Mouse (Mus musculus) heart, adult 9 months (tissue): ENCODE results near the gene Fam136a.
A peak's percentile ranks its signal among the peaks of the same experiment; 100 is the strongest.

Experiments used
- DNase-seq, 2 experiments: peaks; one replicate each; pipeline ENCODE4 v3.0.0; 2022; ENCODE audit warnings: low spot score in 2 of 2

The Fam136a gene

DNA sequence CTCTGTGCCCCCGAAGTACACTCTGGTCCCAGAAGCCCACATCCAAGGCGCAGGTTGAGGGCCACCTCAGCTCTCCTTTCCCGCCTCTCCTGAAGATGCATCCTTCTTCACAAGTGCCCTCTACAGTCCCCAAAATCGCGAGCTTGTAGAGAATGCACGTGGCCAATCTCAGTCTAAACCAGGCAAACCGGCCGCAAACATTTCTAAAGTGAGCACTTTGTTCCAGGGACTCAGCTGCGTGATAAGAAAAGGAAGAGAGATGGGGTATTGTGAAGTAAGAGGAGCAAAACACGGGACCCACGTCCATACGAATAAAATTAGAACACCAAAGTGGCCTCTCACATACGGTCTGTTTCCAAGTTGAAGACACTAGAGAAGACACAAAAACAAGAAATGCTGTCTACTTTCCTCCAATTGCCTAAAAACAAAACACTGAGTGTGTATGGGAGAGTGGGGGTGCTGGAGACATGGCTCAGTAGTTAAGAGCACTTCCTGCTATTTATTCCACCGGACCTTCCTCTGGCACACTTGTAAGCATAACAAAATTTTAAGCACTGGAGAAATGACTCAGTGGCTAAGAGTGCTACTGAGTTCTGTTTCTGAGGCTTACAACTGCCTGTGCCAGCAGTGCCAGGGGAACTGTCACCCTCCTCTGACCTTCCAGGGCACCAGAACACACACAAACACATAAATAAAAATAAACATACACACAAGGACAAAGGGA lies 32.0 kb downstream of the Fam136a start:
- DNase-seq = peak in 1 of 2 experiments; percentile 8

DNA sequence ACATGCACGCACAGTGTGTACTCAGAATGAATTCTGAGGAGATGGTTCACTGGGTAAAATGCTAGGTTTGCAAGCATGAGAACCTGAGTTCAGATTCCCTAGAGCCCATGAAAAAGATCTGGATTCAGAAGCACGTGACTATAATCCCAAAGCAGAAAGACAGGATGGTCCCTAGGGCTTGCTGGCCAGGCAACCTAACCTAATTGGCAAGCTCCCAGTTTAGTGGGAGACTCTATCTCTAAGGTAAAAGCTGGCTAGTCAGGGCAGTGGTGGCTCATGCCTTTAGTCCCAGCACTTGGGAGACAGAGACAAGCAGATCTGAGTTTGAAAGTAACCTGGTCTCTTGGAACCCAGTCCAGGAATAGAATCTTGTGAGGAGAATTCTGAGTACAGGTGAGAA lies 33.5 kb downstream of the Fam136a start:
- no peak for DNase-seq

DNA sequence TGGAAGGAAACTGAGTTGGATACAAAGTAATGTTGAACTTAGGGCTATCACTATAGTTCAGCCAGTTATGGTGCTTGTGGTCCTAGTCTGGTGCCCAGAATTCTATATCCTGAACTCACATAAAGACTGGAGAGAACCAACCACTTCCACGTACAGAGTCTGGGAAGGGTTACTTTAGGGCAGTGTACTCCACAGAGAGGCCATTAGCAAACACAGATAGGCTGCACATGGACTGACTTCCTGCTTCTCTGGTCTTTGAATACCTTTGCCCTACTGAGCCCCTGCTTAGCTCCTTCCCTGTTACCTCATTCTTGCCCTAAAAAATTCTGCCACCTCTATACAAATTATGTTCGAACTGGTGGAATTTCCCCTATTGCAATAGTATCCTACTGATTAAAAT lies 34.5 kb downstream of the Fam136a start:
- DNase-seq = no peak

- DNase-seq = peak; percentile 67 to 79
These were observed 35.5 kb downstream of the Fam136a start for GRCm38 (mm10) chr6:86400972-86401371.

DNA sequence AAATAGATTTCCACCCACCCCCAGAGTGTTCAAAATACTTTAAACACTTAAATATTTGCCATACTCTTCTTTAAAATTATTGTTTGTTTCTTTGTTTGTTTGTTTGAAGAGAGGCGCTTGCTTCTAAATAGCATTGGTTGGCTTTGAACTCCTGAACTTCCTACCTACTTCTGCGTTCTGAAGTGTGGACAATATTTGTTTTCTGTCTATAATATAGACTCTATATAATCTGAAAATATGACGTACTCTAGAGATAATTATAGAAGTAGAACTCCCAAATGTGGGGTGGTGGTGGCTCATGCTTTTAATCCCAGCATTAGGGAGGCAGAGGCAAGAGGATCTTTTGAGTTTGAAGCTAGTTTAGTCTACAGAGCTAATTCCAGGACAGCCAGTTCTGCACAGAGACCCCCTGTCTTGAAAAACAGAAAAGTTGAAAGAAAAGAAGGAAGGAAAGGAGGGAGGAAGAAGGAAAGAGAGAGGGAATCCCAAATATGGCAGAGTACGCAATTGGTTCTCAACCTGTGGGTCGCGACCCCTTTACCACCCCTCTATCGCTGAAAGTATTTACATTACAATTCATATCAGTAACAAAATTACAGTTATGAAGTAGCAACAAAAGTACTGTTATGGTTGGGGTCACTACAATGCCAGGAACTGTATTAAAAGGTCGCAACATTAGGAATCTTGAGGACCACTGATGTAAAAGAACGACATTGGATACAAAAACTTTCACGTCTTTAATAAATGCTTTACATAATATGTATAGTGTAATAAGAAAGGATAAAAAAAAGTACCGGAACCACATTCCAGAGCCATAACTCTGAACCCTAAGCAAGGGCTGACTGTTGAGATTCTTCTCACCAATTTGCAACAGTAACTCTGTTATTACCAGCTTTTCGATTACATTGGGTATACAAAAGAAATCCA lies 37.5 kb downstream of the Fam136a start:
- no peak for DNase-seq

DNA sequence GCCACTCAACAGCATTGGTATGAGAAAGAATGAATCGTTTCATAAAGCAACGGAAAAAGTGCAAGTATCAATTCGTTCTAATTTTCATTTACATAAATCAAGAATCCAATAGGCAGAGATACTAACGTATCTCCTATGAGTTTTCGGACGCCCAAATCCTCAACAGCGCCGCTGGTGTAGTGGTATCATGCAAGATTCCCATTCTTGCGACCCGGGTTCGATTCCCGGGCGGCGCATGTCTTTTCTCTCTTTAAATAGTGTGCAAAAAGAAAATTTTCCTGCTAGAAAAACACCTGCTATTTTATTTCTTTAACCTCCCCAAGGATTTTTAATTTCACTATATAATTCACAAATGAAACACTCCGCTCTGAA lies 38.3 kb downstream of the Fam136a start:
- peak in 1 of 2 experiments; percentile 91 for DNase-seq

GRCm38 (mm10) chr6:86404100-86404861 lies 38.8 kb downstream of the Fam136a start, which contains the start of gene Tia1:
Gene Tia1 (plus strand): TSS chr6:86404219.
- DNase-seq = peak; percentile 98 to 99

DNA sequence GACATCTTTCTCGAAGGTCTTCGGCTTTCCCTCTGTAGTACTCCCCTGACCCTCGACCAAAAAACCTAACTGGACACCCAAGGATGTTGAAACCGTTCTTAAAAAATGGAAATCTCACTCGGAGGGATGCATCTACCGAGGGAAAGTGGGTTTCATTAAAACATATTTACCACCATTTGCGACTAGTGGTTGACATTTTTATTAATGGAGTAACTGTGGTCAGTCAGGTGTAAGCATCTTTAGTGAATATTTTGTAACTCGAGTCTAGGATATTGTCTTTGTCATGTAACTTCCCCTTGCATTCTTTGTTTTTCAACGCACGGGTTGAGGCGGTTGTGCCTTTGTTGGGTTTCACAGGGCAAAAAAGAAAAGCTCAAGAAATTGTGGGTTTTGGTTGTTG lies 39.5 kb downstream of the Fam136a start:
- DNase-seq = no peak

GRCm38 (mm10) chr6:86406306-86406705 lies 40.9 kb downstream of the Fam136a start:
- no peak for DNase-seq

DNA sequence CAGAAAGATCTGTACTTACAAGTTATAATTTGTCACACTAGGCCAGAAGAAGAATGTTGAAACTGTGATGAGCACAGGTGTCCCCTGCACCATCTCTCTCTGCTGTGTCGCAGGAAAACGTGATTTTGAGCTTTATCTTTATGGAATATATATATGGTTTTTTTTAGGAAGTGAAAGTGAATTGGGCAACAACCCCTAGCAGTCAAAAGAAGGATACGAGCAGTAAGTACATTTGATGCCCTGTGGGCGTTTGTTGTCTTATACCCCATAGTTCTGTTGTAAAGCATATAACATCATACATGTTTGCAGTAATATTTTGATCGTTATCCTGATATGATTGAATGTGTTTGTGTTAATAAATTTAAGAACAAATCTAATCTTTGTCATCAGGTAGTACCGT lies 53.3 kb downstream of the Fam136a start:
- no peak for DNase-seq

- DNase-seq = no peak
These were observed 53.8 kb downstream of the Fam136a start for GRCm38 (mm10) chr6:86419239-86419638.
